Comparison of ENCODE assay signal across 8 mouse cellular contexts in the genomic region with DNA sequence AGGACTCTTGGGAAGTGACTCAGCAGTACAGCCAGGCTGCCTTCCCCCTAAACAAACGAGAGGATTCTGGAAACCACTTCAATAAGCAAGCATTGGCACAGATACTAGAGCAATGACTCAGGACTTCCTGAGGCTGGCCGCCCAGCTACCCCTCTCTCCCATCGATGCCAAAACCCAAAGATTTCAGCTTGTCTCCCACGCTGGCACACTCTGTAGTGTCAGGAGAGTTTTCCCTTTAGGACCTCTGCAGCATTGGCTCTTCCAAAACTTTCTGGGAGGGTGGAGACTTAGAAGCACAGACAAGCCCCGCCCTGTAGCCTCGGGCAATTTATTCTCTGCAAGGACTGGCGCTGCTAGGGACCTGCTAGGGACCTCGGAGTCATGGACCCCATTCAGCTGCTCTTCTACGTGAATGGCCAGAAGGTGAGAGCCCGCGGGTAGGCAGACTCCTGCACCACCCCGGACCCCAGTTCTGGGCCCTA. TPM values are rescaled to one million over a fixed set of nuclear protein-coding genes. Genes with fewer than 3 reads are reported as not detected.
A peak's percentile ranks its signal among the peaks of the same experiment; 100 is the strongest.
DNase-seq lines count a peak whose midpoint lies in the region; ATAC-seq and TF ChIP-seq lines count a peak whose summit lies in the region.

A gene (plus strand): TSS at position 296 of the 482 bp plus-strand sequence.

- no peak for DNase-seq in cerebellum, postnatal 4 days (ENCODE audit: low spot score in 2 of 2)
- DNase-seq in cerebellum, adult 9-10 months, result peak; percentile 67
- DNase-seq in forebrain, postnatal 0 days, result peak; percentile 33
- DNase-seq in layer of hippocampus, adult 8-10 months (ENCODE audit: low spot score in 2 of 2), result peak; percentile 35 to 53
- peak; percentile 88 for DNase-seq in lung, postnatal 0 days (ENCODE audit: low spot score)
- DNase-seq in ovary, postnatal 36 days (ENCODE audit: low spot score), result peak; percentile 67

- peak within 1 kb of the TSS; percentile 35 for H3K4me2 ChIP-seq in forebrain, postnatal 0 days (ENCODE audit: low read depth)
- H3K4me2 ChIP-seq in lung, postnatal 0 days (replicated peaks; ENCODE audit: low read depth, low read length), result peak within 1 kb of the TSS; percentile 63

- H3K27me3 ChIP-seq in forebrain, postnatal 0 days (ENCODE audit: insufficient read depth, low read length), result no peaks in the 10 kb centered on the region
- no peaks in the 10 kb centered on the region for H3K27me3 ChIP-seq in lung, postnatal 0 days (replicated peaks; ENCODE audit: insufficient read depth, low read length)

- no peak within 1 kb of the TSS for H3K4me3 ChIP-seq in forebrain, postnatal 0 days (ENCODE audit: low read depth, low read length)
- peak within 1 kb of the TSS; percentile 34 for H3K4me3 ChIP-seq in lung, postnatal 0 days (ENCODE audit: low read depth, low read length)

- H3K9ac ChIP-seq in forebrain, postnatal 0 days, result no peak within 1 kb of the TSS; the same call in 1 of the 2 replicates
- no peak within 1 kb of the TSS for H3K9ac ChIP-seq in lung, postnatal 0 days (replicated peaks; ENCODE audit: low read depth)

- no peaks in the 10 kb centered on the region for H3K36me3 ChIP-seq in forebrain, postnatal 0 days (ENCODE audit: insufficient read depth)
- no peaks in the 10 kb centered on the region for H3K36me3 ChIP-seq in lung, postnatal 0 days (ENCODE audit: insufficient read depth, low read length)

- WGBS in forebrain, postnatal 0 days, result 14% methylated on average over 12 of the region's 12 CpGs
- WGBS in lung, postnatal 0 days, result 7% methylated on average over 12 of the region's 12 CpGs

- peak; percentile 63 for ATAC-seq in cerebellum, adult (ENCODE audit: insufficient number of reproducible peaks, low FRiP score, low TSS enrichment)
- peak; percentile 64 for ATAC-seq in forebrain, postnatal 0 days
- peak; percentile 92 to 97 for ATAC-seq in hematopoietic stem cell, adult 5-6 weeks (replicated peaks in 1 of 2; ENCODE audit: insufficient read depth in 1 of 2, low FRiP score in 2 of 2, low TSS enrichment in 1 of 2, low read depth in 1 of 2, poor library complexity in 2 of 2, severe bottlenecking in 2 of 2)
- ATAC-seq in lung, postnatal 0 days, result peak; percentile 92

- peak; percentile 86 for TF ChIP-seq EP300 in lung, postnatal 0 days (IDR thresholded peaks at IDR 0.05)

- H3K27ac ChIP-seq in forebrain, postnatal 0 days (ENCODE audit: low read depth, low read length), result peak within 1 kb of the TSS; percentile 29; the same call in 1 of the 2 replicates
- peak within 1 kb of the TSS; percentile 73 for H3K27ac ChIP-seq in lung, postnatal 0 days (ENCODE audit: low read length)

- no peak for TF ChIP-seq CTCF in forebrain, postnatal 0 days (IDR thresholded peaks at IDR 0.05; ENCODE audit: low read depth)
- TF ChIP-seq CTCF in lung, postnatal 0 days (IDR thresholded peaks at IDR 0.05), result no peak

- H3K9me3 ChIP-seq in forebrain, postnatal 0 days (ENCODE audit: low read length), result no peaks in the 10 kb centered on the region
- no peaks in the 10 kb centered on the region for H3K9me3 ChIP-seq in lung, postnatal 0 days (ENCODE audit: low read length)

- no peaks in the 10 kb centered on the region for H3K4me1 ChIP-seq in forebrain, postnatal 0 days (ENCODE audit: insufficient read depth)
- peaks cover 3% of the 10 kb centered on the region; the same call in 1 of the 2 replicates for H3K4me1 ChIP-seq in lung, postnatal 0 days (ENCODE audit: insufficient read depth, low read depth, low read length)

RNA-seq across cellular contexts. Expression of the gene that starts here (rescaled TPM):
- total RNA-seq in forebrain, postnatal 0 days (2014; rRNA removed), result 0.69 and 0.90 TPM in 2 replicates
- 0.25 and 0.38 TPM in 2 replicates for polyA plus RNA-seq in forebrain, postnatal 0 days (2015; fragmentation: Nextera tagmentation; extraction: Ambion mirVana)
- total RNA-seq in hematopoietic stem cell, adult 5-6 weeks (2017), result 0.06 TPM in 1 of 2 replicates, not detected in the other
- 1 to 10 TPM; 4.9 to 7.4 (median 6.0) TPM for total RNA-seq in layer of hippocampus, adult 8-10 months (2022)
- 1.8 and 2.4 TPM in 2 replicates for polyA plus RNA-seq in lung, postnatal 0 days (2015; fragmentation: Nextera tagmentation; extraction: Ambion mirVana)

Comparison
In these comparisons a context has a peak if more than half of its experiments do, and no peak if none do; other contexts are left out.
1. DNase-seq: peak in cerebellum, adult 9-10 months (single experiment), layer of hippocampus, adult 8-10 months (2 of 2), lung, postnatal 0 days (single experiment) and ovary, postnatal 36 days (single experiment); none in cerebellum, postnatal 4 days (0 of 2).
2. Peak in DNase-seq, ATAC-seq, H3K27ac ChIP-seq and H3K4me2 ChIP-seq in forebrain, postnatal 0 days; RNA of the gene not detected or under 1 TPM.
3. Peak in ATAC-seq in hematopoietic stem cell, adult 5-6 weeks; RNA of the gene not detected or under 1 TPM.
4. Peak in every context shown above with its lines, with median percentiles within 50 percentile points of each other: ATAC-seq.